Mouse (Mus musculus) heart, postnatal 0 days (tissue): ENCODE results near the gene Gm36028.

Source experiments
- CTCF ChIP-seq: IDR thresholded peaks from 2 replicates; pipeline ENCODE4 v1.5.1; 2016; ENCODE audit warnings: antibody characterized with exemption, control low read depth, low read depth
- EP300 ChIP-seq: IDR thresholded peaks from 2 replicates; pipeline ENCODE4 v1.6.1; 2016; ENCODE audit warnings: antibody characterized with exemption, low read depth

GRCm38 (mm10) chr16:37826286-37826685 lies 34.7 kb downstream of the Gm36028 start:
- TF ChIP-seq EP300 (no peak), CTCF (no peak)
